Mouse (Mus musculus): ENCODE measurements around the gene Nkain2. TPM values are rescaled to one million over a fixed set of nuclear protein-coding genes. Genes with fewer than 3 reads are reported as not detected.
"Not testable (repeated sequence)": the region's sequence is repeated elsewhere in the genome, so short reads cannot be mapped to it uniquely, and the experiment has no call there.

Gene Nkain2
- polyA plus RNA-seq, 1 experiment: not detected

GRCm38 (mm10) chr10:31931961-31932360 lies 958.3 kb downstream of the Nkain2 start:
- Histone ChIP-seq H3K4me3 (ENCODE audit: low read depth, low read length) (no peak overlapping the region), H3K27ac (ENCODE audit: insufficient read depth, low read length) (no peak overlapping the region), H3K4me1 (ENCODE audit: control insufficient read depth, insufficient read depth, low read length) (no peaks in the 10 kb centered on the region), H3K36me3 (ENCODE audit: control insufficient read depth, insufficient read depth, low read length, poor library complexity, severe bottlenecking) (no peaks in the 10 kb centered on the region), H3K27me3 (ENCODE audit: control insufficient read depth, insufficient read depth, low read length, poor library complexity, severe bottlenecking) (no peaks in the 10 kb centered on the region), H3K9ac (ENCODE audit: low read depth, poor library complexity, severe bottlenecking) (no peak overlapping the region), H3K9me3 (replicated peaks; ENCODE audit: control insufficient read depth, insufficient read depth, low read length, poor library complexity, severe bottlenecking) (no peaks in the 10 kb centered on the region)
- TF ChIP-seq EP300 (IDR thresholded peaks at IDR 0.05; ENCODE audit: insufficient read depth, low read depth, low read length) (no peak), POLR2A (IDR thresholded peaks at IDR 0.05; ENCODE audit: insufficient read depth, low read length) (no peak), CTCF (IDR thresholded peaks at IDR 0.05; ENCODE audit: low read depth, low read length) (no peak)

GRCm38 (mm10) chr10:31927657-31928056 lies 962.6 kb downstream of the Nkain2 start:
- TF ChIP-seq POLR2A (IDR thresholded peaks at IDR 0.05; ENCODE audit: insufficient read depth, low read length) (no peak), CTCF (IDR thresholded peaks at IDR 0.05; ENCODE audit: low read depth, low read length) (no peak), EP300 (IDR thresholded peaks at IDR 0.05; ENCODE audit: insufficient read depth, low read depth, low read length) (no peak)
- Histone ChIP-seq H3K27ac (ENCODE audit: insufficient read depth, low read length) (no peak overlapping the region), H3K9ac (ENCODE audit: low read depth, poor library complexity, severe bottlenecking) (no peak overlapping the region), H3K4me1 (ENCODE audit: control insufficient read depth, insufficient read depth, low read length) (no peaks in the 10 kb centered on the region), H3K27me3 (ENCODE audit: control insufficient read depth, insufficient read depth, low read length, poor library complexity, severe bottlenecking) (no peaks in the 10 kb centered on the region), H3K4me3 (ENCODE audit: low read depth, low read length) (no peak overlapping the region), H3K9me3 (replicated peaks; ENCODE audit: control insufficient read depth, insufficient read depth, low read length, poor library complexity, severe bottlenecking) (no peaks in the 10 kb centered on the region), H3K36me3 (ENCODE audit: control insufficient read depth, insufficient read depth, low read length, poor library complexity, severe bottlenecking) (no peaks in the 10 kb centered on the region)

GRCm38 (mm10) chr10:31920901-31921300 lies 969.4 kb downstream of the Nkain2 start:
- not testable (repeated sequence) for H3K27ac ChIP-seq (ENCODE audit: insufficient read depth, low read length); H3K36me3 ChIP-seq (ENCODE audit: control insufficient read depth, insufficient read depth, low read length, poor library complexity, severe bottlenecking); H3K27me3 ChIP-seq (ENCODE audit: control insufficient read depth, insufficient read depth, low read length, poor library complexity, severe bottlenecking); H3K9ac ChIP-seq (ENCODE audit: low read depth, poor library complexity, severe bottlenecking); H3K9me3 ChIP-seq (replicated peaks; ENCODE audit: control insufficient read depth, insufficient read depth, low read length, poor library complexity, severe bottlenecking); H3K4me3 ChIP-seq (ENCODE audit: low read depth, low read length); H3K4me1 ChIP-seq (ENCODE audit: control insufficient read depth, insufficient read depth, low read length)

- H3K27me3 ChIP-seq (ENCODE audit: control insufficient read depth, insufficient read depth, low read length, poor library complexity, severe bottlenecking): no peaks in the 10 kb centered on the region
- no peak overlapping the region for H3K9ac ChIP-seq (ENCODE audit: low read depth, poor library complexity, severe bottlenecking)
- no peak for TF ChIP-seq CTCF (IDR thresholded peaks at IDR 0.05; ENCODE audit: low read depth, low read length)
- no peak for TF ChIP-seq POLR2A (IDR thresholded peaks at IDR 0.05; ENCODE audit: insufficient read depth, low read length)
- TF ChIP-seq EP300 (IDR thresholded peaks at IDR 0.05; ENCODE audit: insufficient read depth, low read depth, low read length): no peak
- H3K27ac ChIP-seq (ENCODE audit: insufficient read depth, low read length): no peak overlapping the region
- no peaks in the 10 kb centered on the region for H3K36me3 ChIP-seq (ENCODE audit: control insufficient read depth, insufficient read depth, low read length, poor library complexity, severe bottlenecking)
- H3K4me3 ChIP-seq (ENCODE audit: low read depth, low read length): no peak overlapping the region
- no peaks in the 10 kb centered on the region for H3K4me1 ChIP-seq (ENCODE audit: control insufficient read depth, insufficient read depth, low read length)
- no peaks in the 10 kb centered on the region for H3K9me3 ChIP-seq (replicated peaks; ENCODE audit: control insufficient read depth, insufficient read depth, low read length, poor library complexity, severe bottlenecking)
Observed at GRCm38 (mm10) chr10:31907488-31907887, 982.8 kb downstream of the Nkain2 start.

GRCm38 (mm10) chr10:31899501-31899900 lies 990.8 kb downstream of the Nkain2 start:
- no peaks in the 10 kb centered on the region for H3K4me1 ChIP-seq (ENCODE audit: control insufficient read depth, insufficient read depth, low read length)
- no peak overlapping the region for H3K9ac ChIP-seq (ENCODE audit: low read depth, poor library complexity, severe bottlenecking)
- no peak for TF ChIP-seq EP300 (IDR thresholded peaks at IDR 0.05; ENCODE audit: insufficient read depth, low read depth, low read length)
- TF ChIP-seq CTCF (IDR thresholded peaks at IDR 0.05; ENCODE audit: low read depth, low read length): no peak
- TF ChIP-seq POLR2A (IDR thresholded peaks at IDR 0.05; ENCODE audit: insufficient read depth, low read length): no peak
- no peak overlapping the region for H3K27ac ChIP-seq (ENCODE audit: insufficient read depth, low read length)
- no peaks in the 10 kb centered on the region for H3K27me3 ChIP-seq (ENCODE audit: control insufficient read depth, insufficient read depth, low read length, poor library complexity, severe bottlenecking)
- no peaks in the 10 kb centered on the region for H3K9me3 ChIP-seq (replicated peaks; ENCODE audit: control insufficient read depth, insufficient read depth, low read length, poor library complexity, severe bottlenecking)
- H3K36me3 ChIP-seq (ENCODE audit: control insufficient read depth, insufficient read depth, low read length, poor library complexity, severe bottlenecking): no peaks in the 10 kb centered on the region
- no peak overlapping the region for H3K4me3 ChIP-seq (ENCODE audit: low read depth, low read length)

GRCm38 (mm10) chr10:31873323-31873895 lies 1016.9 kb downstream of the Nkain2 start:
- Histone ChIP-seq H3K4me3 (ENCODE audit: low read depth, low read length) (no peak overlapping the region), H3K4me1 (ENCODE audit: control insufficient read depth, insufficient read depth, low read length) (no peaks in the 10 kb centered on the region), H3K27me3 (ENCODE audit: control insufficient read depth, insufficient read depth, low read length, poor library complexity, severe bottlenecking) (no peaks in the 10 kb centered on the region), H3K36me3 (ENCODE audit: control insufficient read depth, insufficient read depth, low read length, poor library complexity, severe bottlenecking) (no peaks in the 10 kb centered on the region), H3K27ac (ENCODE audit: insufficient read depth, low read length) (no peak overlapping the region), H3K9ac (ENCODE audit: low read depth, poor library complexity, severe bottlenecking) (no peak overlapping the region), H3K9me3 (replicated peaks; ENCODE audit: control insufficient read depth, insufficient read depth, low read length, poor library complexity, severe bottlenecking) (no peaks in the 10 kb centered on the region)
- no peak for TF ChIP-seq CTCF (IDR thresholded peaks at IDR 0.05; ENCODE audit: low read depth, low read length)
- no peak for TF ChIP-seq POLR2A (IDR thresholded peaks at IDR 0.05; ENCODE audit: insufficient read depth, low read length)
- TF ChIP-seq EP300 (IDR thresholded peaks at IDR 0.05; ENCODE audit: insufficient read depth, low read depth, low read length): no peak
